Mouse (Mus musculus) liver, embryonic 14.5 days (tissue): Measurements from ENCODE around the gene Acvr1c.

Experiments used
- CTCF ChIP-seq: IDR thresholded peaks from 2 replicates; pipeline ENCODE4 v1.5.1; 2016; ENCODE audit warnings: antibody characterized with exemption, low read depth, control low read depth
- EP300 ChIP-seq: IDR thresholded peaks from 2 replicates; pipeline ENCODE4 v1.6.1; 2016; ENCODE audit warnings: antibody characterized with exemption, low read depth

- TF ChIP-seq CTCF = no peak
- TF ChIP-seq EP300 = no peak
Measured at GRCm38 (mm10) chr2:58309695-58310094, 48.0 kb downstream of the Acvr1c start.
